Mouse (Mus musculus) megakaryocyte-erythroid progenitor cell, adult 5-6 weeks (primary cell): ENCODE results near the gene Ankrd40. TPM values are rescaled to one million over a fixed set of nuclear protein-coding genes. Genes with fewer than 3 reads are reported as not detected.

Source experiments
- ATAC-seq: replicated peaks from 2 replicates; pipeline ENCODE4 v1.8.0; 2016; ENCODE audit warnings: mild to moderate bottlenecking, inconsistent platforms; ENCODE audit not compliant: severe bottlenecking, poor library complexity, low FRiP score, low TSS enrichment
- total RNA-seq, 2 experiments: library from RNA; stranded (forward) in 1 of 2; stranded (reverse) in 1 of 2; fragments of 200-1000, 215-1000 nt in 1 of 2; fragments of >200 nt in 1 of 2; fragmentation: Nextera tagmentation in 1 of 2; gene quantifications; 2 replicates each; pipeline ENCODE4 v1.2.3; 2014 to 2017

Ankrd40 gene
- total RNA-seq, 2 experiments from 2014 or later, result 20.9 to 44.8 TPM

DNA sequence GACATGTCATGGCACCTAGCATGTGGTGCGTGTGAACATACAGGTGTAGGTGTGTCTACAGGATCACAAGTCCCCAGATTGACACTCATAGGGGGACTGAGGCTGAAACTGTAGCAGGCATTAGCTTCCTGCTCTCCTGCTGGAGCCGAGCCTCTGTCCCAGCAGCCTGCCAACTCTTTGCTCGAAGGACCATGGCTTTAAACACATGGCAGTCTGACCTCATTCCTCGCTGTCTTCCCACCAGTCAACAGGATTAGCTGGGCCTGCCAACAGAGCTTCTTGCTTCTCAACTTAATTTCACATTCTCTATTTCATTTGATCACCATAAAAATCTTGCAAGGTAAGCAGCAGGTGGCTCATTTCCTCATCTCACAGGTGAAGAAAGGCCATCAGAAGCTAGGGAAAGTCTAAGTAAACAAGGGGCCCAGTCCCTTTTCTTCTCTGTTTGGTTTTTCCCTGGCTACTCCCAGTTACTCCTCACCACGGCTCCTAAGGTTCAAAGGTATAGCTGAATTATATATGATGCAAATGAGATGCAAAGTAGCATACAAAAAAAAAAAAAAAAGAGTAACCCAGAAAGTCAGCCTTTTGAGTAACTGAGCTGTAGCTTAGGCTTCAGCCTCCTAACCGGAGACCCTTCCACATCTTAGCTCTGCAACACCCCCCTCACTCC lies 62.1 kb downstream of the Ankrd40 start:
- no peak for ATAC-seq

DNA sequence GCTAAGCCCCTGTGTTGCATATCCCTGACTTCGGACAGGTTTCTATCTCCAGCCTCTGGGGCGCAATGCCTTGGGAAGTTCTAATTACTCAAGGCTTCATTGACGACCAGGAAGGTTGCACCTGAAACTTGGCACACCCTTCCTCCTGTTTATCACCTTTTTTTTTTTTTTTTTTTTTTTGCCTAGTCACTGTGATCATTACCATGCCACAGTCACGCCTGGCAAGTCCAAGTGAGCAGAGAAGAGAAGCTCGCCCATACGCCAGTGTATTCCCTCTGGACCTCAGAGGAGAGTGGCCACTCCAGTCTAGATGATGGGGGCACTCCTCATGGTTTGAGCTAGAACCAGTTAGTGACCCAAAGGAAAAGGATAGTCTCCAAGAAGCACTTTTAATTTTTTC lies 63.0 kb downstream of the Ankrd40 start:
- ATAC-seq, result no peak

Other genes starting within 250 kb of the Ankrd40 start
- gene Tob1, start 116.5 kb upstream of the Ankrd40 start, total RNA-seq (2014; fragmentation: Nextera tagmentation), result 5.1 and 8.7 TPM in 2 replicates
- 4.4 and 7.8 TPM in 2 replicates for gene Tob1, start 116.5 kb upstream of the Ankrd40 start, total RNA-seq (2017)
- gene Wfikkn2, start 82.0 kb upstream of the Ankrd40 start, total RNA-seq (2014; fragmentation: Nextera tagmentation), result 0.61 and 0.87 TPM in 2 replicates
- gene Wfikkn2, start 82.0 kb upstream of the Ankrd40 start, total RNA-seq (2017), result 0.50 TPM in 1 of 2 replicates, not detected in the other
- gene Gm21885, start 46.1 kb upstream of the Ankrd40 start, total RNA-seq (2014; fragmentation: Nextera tagmentation), result not detected in 2 replicates
- gene Gm21885, start 46.1 kb upstream of the Ankrd40 start, total RNA-seq (2017), result not detected in 2 replicates
- gene Luc7l3, start 6.0 kb upstream of the Ankrd40 start, total RNA-seq (2014; fragmentation: Nextera tagmentation), result 184 and 223 TPM in 2 replicates
- 419 and 570 TPM in 2 replicates for gene Luc7l3, start 6.0 kb upstream of the Ankrd40 start, total RNA-seq (2017)
- gene Abcc3, start 65.0 kb downstream of the Ankrd40 start, total RNA-seq (2014; fragmentation: Nextera tagmentation), result not detected in 2 replicates
- gene Abcc3, start 65.0 kb downstream of the Ankrd40 start, total RNA-seq (2017), result 0.04 TPM in 1 of 2 replicates, not detected in the other
- gene Cacna1g, start 146.2 kb downstream of the Ankrd40 start, total RNA-seq (2014; fragmentation: Nextera tagmentation), result 0.35 and 1.9 TPM in 2 replicates
- 0.04 and 3.8 TPM in 2 replicates for gene Cacna1g, start 146.2 kb downstream of the Ankrd40 start, total RNA-seq (2017)
- gene Spata20, start 158.2 kb downstream of the Ankrd40 start, total RNA-seq (2014; fragmentation: Nextera tagmentation), result not detected in 2 replicates
- gene Spata20, start 158.2 kb downstream of the Ankrd40 start, total RNA-seq (2017), result not detected in 2 replicates
- gene Epn3, start 172.0 kb downstream of the Ankrd40 start, total RNA-seq (2014; fragmentation: Nextera tagmentation), result not detected in 2 replicates
- gene Epn3, start 172.0 kb downstream of the Ankrd40 start, total RNA-seq (2017), result not detected in 2 replicates
- gene Mycbpap, start 193.7 kb downstream of the Ankrd40 start, total RNA-seq (2014; fragmentation: Nextera tagmentation), result not detected in 2 replicates
- gene Mycbpap, start 193.7 kb downstream of the Ankrd40 start, total RNA-seq (2017), result not detected in 2 replicates
- 7.4 and 11.2 TPM in 2 replicates for gene Rsad1, start 221.3 kb downstream of the Ankrd40 start, total RNA-seq (2014; fragmentation: Nextera tagmentation)
- 6.8 and 8.6 TPM in 2 replicates for gene Rsad1, start 221.3 kb downstream of the Ankrd40 start, total RNA-seq (2017)
- gene Chad, start 237.0 kb downstream of the Ankrd40 start, total RNA-seq (2014; fragmentation: Nextera tagmentation), result 0.50 and 0.87 TPM in 2 replicates
- not detected in 2 replicates for gene Chad, start 237.0 kb downstream of the Ankrd40 start, total RNA-seq (2017)